Mouse (Mus musculus): ENCODE data around the gene Mkrn3. TPM values are rescaled to one million over a fixed set of nuclear protein-coding genes. Genes with fewer than 3 reads are reported as not detected.

Gene Mkrn3
- polyA plus RNA-seq, 1 experiment from 2014 or later: 20.0 TPM

GRCm38 (mm10) chr7:62406573-62407050 is 13.3 kb downstream of the Mkrn3 start:
- Histone ChIP-seq H3K36me3 (ENCODE audit: control insufficient read depth, insufficient read depth, low read length) (no peaks in the 10 kb centered on the region), H3K4me3 (ENCODE audit: low read depth, low read length) (peak overlapping the region; percentile 29), H3K9ac (ENCODE audit: low read length) (peak overlapping the region; percentile 56), H3K27ac (ENCODE audit: low read depth, low read length) (no peak overlapping the region), H3K27me3 (replicated peaks; ENCODE audit: control insufficient read depth, insufficient read depth, low read length) (no peaks in the 10 kb centered on the region), H3K4me2 (ENCODE audit: low read length) (peak overlapping the region; percentile 54), H3K9me3 (replicated peaks; ENCODE audit: control insufficient read depth, low read length) (no peaks in the 10 kb centered on the region), H3K4me1 (ENCODE audit: control insufficient read depth, insufficient read depth, low read length) (no peaks in the 10 kb centered on the region)
- DNase-seq (ENCODE audit: low spot score): peak; percentile 34
- ATAC-seq: peak; percentile 69
- WGBS: 39% methylated on average over 19 of the region's 19 CpGs

GRCm38 (mm10) chr7:62392202-62392601 is 27.7 kb downstream of the Mkrn3 start:
- WGBS: 50% methylated on average over 1 of the region's 1 CpGs
- Histone ChIP-seq H3K4me2 (ENCODE audit: low read length) (no peak overlapping the region), H3K36me3 (ENCODE audit: control insufficient read depth, insufficient read depth, low read length) (no peaks in the 10 kb centered on the region), H3K9ac (ENCODE audit: low read length) (no peak overlapping the region), H3K27ac (ENCODE audit: low read depth, low read length) (no peak overlapping the region), H3K4me3 (ENCODE audit: low read depth, low read length) (no peak overlapping the region), H3K27me3 (replicated peaks; ENCODE audit: control insufficient read depth, insufficient read depth, low read length) (no peaks in the 10 kb centered on the region), H3K4me1 (ENCODE audit: control insufficient read depth, insufficient read depth, low read length) (no peaks in the 10 kb centered on the region), H3K9me3 (replicated peaks; ENCODE audit: control insufficient read depth, low read length) (no peaks in the 10 kb centered on the region)
- no peak for DNase-seq (ENCODE audit: low spot score)
- no peak for ATAC-seq

- ATAC-seq (no peak), DNase-seq (ENCODE audit: low spot score) (peak; percentile 56)
- WGBS: 51% methylated on average over 4 of the region's 4 CpGs
- Histone ChIP-seq H3K4me2 (ENCODE audit: low read length) (no peak overlapping the region), H3K4me3 (ENCODE audit: low read depth, low read length) (no peak overlapping the region), H3K9me3 (replicated peaks; ENCODE audit: control insufficient read depth, low read length) (no peaks in the 10 kb centered on the region), H3K9ac (ENCODE audit: low read length) (no peak overlapping the region), H3K27ac (ENCODE audit: low read depth, low read length) (no peak overlapping the region), H3K36me3 (ENCODE audit: control insufficient read depth, insufficient read depth, low read length) (no peaks in the 10 kb centered on the region), H3K4me1 (ENCODE audit: control insufficient read depth, insufficient read depth, low read length) (no peaks in the 10 kb centered on the region), H3K27me3 (replicated peaks; ENCODE audit: control insufficient read depth, insufficient read depth, low read length) (no peaks in the 10 kb centered on the region)
Measured at GRCm38 (mm10) chr7:62388291-62388690, 31.6 kb downstream of the Mkrn3 start.

- 0 out of 2 replicates have a peak, but pooled peaks cover 7% of the 10 kb centered on the region for H3K9me3 ChIP-seq (replicated peaks; ENCODE audit: control insufficient read depth, low read length)
- H3K9ac ChIP-seq (ENCODE audit: low read length): no peak overlapping the region
- no peak overlapping the region for H3K27ac ChIP-seq (ENCODE audit: low read depth, low read length)
- H3K36me3 ChIP-seq (ENCODE audit: control insufficient read depth, insufficient read depth, low read length): 0 out of 2 replicates have a peak, but pooled peaks cover 2% of the 10 kb centered on the region
- DNase-seq (ENCODE audit: low spot score): peak; percentile 78
- ATAC-seq: peak; percentile 78
- no peak overlapping the region for H3K4me2 ChIP-seq (ENCODE audit: low read length)
- 14% methylated on average over 2 of the region's 2 CpGs for WGBS
- H3K4me1 ChIP-seq (ENCODE audit: control insufficient read depth, insufficient read depth, low read length): peaks cover 4% of the 10 kb centered on the region; the same call in 1 of the 2 replicates
- H3K27me3 ChIP-seq (replicated peaks; ENCODE audit: control insufficient read depth, insufficient read depth, low read length): no peaks in the 10 kb centered on the region
- no peak overlapping the region for H3K4me3 ChIP-seq (ENCODE audit: low read depth, low read length)
Measured at GRCm38 (mm10) chr7:62382391-62382790, 37.5 kb downstream of the Mkrn3 start.

- no peak for ATAC-seq
- Histone ChIP-seq H3K4me1 (ENCODE audit: control insufficient read depth, insufficient read depth, low read length) (peaks cover 4% of the 10 kb centered on the region; the same call in 1 of the 2 replicates), H3K4me2 (ENCODE audit: low read length) (peak overlapping the region; percentile 62), H3K4me3 (ENCODE audit: low read depth, low read length) (peak overlapping the region; percentile 48), H3K9me3 (replicated peaks; ENCODE audit: control insufficient read depth, low read length) (0 out of 2 replicates have a peak, but pooled peaks cover 7% of the 10 kb centered on the region), H3K36me3 (ENCODE audit: control insufficient read depth, insufficient read depth, low read length) (0 out of 2 replicates have a peak, but pooled peaks cover 2% of the 10 kb centered on the region), H3K27ac (ENCODE audit: low read depth, low read length) (0 out of 2 replicates have a peak overlapping the region, but pooled peaks have one; percentile 21), H3K27me3 (replicated peaks; ENCODE audit: control insufficient read depth, insufficient read depth, low read length) (no peaks in the 10 kb centered on the region), H3K9ac (ENCODE audit: low read length) (0 out of 2 replicates have a peak overlapping the region, but pooled peaks have one; percentile 73)
- 84% methylated on average over 9 of the region's 9 CpGs for WGBS
- no peak for DNase-seq (ENCODE audit: low spot score)
Measured at GRCm38 (mm10) chr7:62378529-62378928, 41.4 kb downstream of the Mkrn3 start.

- no peak for DNase-seq (ENCODE audit: low spot score)
Measured at GRCm38 (mm10) chr7:62377313-62377712, 42.6 kb downstream of the Mkrn3 start.

GRCm38 (mm10) chr7:62376510-62377304 is 43.2 kb downstream of the Mkrn3 start, which contains the start of gene Magel2:
Gene Magel2 (plus strand): TSS chr7:62377010.
- Histone ChIP-seq H3K9me3 (replicated peaks; ENCODE audit: control insufficient read depth, low read length) (0 out of 2 replicates have a peak, but pooled peaks cover 7% of the 10 kb centered on the region), H3K36me3 (ENCODE audit: control insufficient read depth, insufficient read depth, low read length) (0 out of 2 replicates have a peak, but pooled peaks cover 2% of the 10 kb centered on the region), H3K27ac (ENCODE audit: low read depth, low read length) (peak within 1 kb of the TSS; percentile 63; the same call in 1 of the 2 replicates), H3K4me3 (ENCODE audit: low read depth, low read length) (peak within 1 kb of the TSS; percentile 48), H3K27me3 (replicated peaks; ENCODE audit: control insufficient read depth, insufficient read depth, low read length) (no peaks in the 10 kb centered on the region), H3K4me2 (ENCODE audit: low read length) (peak within 1 kb of the TSS; percentile 62), H3K9ac (ENCODE audit: low read length) (peak within 1 kb of the TSS; percentile 73), H3K4me1 (ENCODE audit: control insufficient read depth, insufficient read depth, low read length) (peaks cover 4% of the 10 kb centered on the region; the same call in 1 of the 2 replicates)
- 29% methylated on average over 31 of the region's 31 CpGs for WGBS
- ATAC-seq: peak; percentile 97
- peak; percentile 89 for DNase-seq (ENCODE audit: low spot score)

More at GRCm38 (mm10) chr7:62377313-62377712, 42.6 kb downstream of the Mkrn3 start:
- Histone ChIP-seq H3K27ac (ENCODE audit: low read depth, low read length) (peak overlapping the region; percentile 63; the same call in 1 of the 2 replicates), H3K9ac (ENCODE audit: low read length) (peak overlapping the region; percentile 73), H3K4me2 (ENCODE audit: low read length) (peak overlapping the region; percentile 62), H3K9me3 (replicated peaks; ENCODE audit: control insufficient read depth, low read length) (0 out of 2 replicates have a peak, but pooled peaks cover 7% of the 10 kb centered on the region), H3K27me3 (replicated peaks; ENCODE audit: control insufficient read depth, insufficient read depth, low read length) (no peaks in the 10 kb centered on the region), H3K4me1 (ENCODE audit: control insufficient read depth, insufficient read depth, low read length) (peaks cover 4% of the 10 kb centered on the region; the same call in 1 of the 2 replicates), H3K4me3 (ENCODE audit: low read depth, low read length) (peak overlapping the region; percentile 48), H3K36me3 (ENCODE audit: control insufficient read depth, insufficient read depth, low read length) (0 out of 2 replicates have a peak, but pooled peaks cover 2% of the 10 kb centered on the region)
- peak; percentile 51 for ATAC-seq
- 42% methylated on average over 14 of the region's 14 CpGs for WGBS

- DNase-seq (ENCODE audit: low spot score): peak; percentile 72
- WGBS: 32% methylated on average over 4 of the region's 4 CpGs
- Histone ChIP-seq H3K27ac (ENCODE audit: low read depth, low read length) (no peak overlapping the region), H3K4me2 (ENCODE audit: low read length) (peak overlapping the region; percentile 62), H3K4me3 (ENCODE audit: low read depth, low read length) (no peak overlapping the region), H3K36me3 (ENCODE audit: control insufficient read depth, insufficient read depth, low read length) (0 out of 2 replicates have a peak, but pooled peaks cover 2% of the 10 kb centered on the region), H3K4me1 (ENCODE audit: control insufficient read depth, insufficient read depth, low read length) (peaks cover 4% of the 10 kb centered on the region; the same call in 1 of the 2 replicates), H3K27me3 (replicated peaks; ENCODE audit: control insufficient read depth, insufficient read depth, low read length) (no peaks in the 10 kb centered on the region), H3K9ac (ENCODE audit: low read length) (no peak overlapping the region), H3K9me3 (replicated peaks; ENCODE audit: control insufficient read depth, low read length) (0 out of 2 replicates have a peak, but pooled peaks cover 7% of the 10 kb centered on the region)
- no peak for ATAC-seq
Measured at GRCm38 (mm10) chr7:62375658-62376057, 44.3 kb downstream of the Mkrn3 start.
